Mouse (Mus musculus): ENCODE data around the gene Prkcb. TPM values are rescaled to one million over a fixed set of nuclear protein-coding genes. Genes with fewer than 3 reads are reported as not detected.

The Prkcb gene
- polyA plus RNA-seq, 1 experiment from 2014 or later = 148 TPM

- H3K4me1 ChIP-seq (ENCODE audit: control insufficient read depth, insufficient read depth, low read length) = peaks cover 9% of the 10 kb centered on the region; the same call in 1 of the 2 replicates
- no peak for ATAC-seq
- no peaks in the 10 kb centered on the region for H3K27me3 ChIP-seq (ENCODE audit: control insufficient read depth, insufficient read depth, low read depth, low read length)
- no peak overlapping the region for H3K4me3 ChIP-seq (ENCODE audit: low read depth, low read length)
- no peaks in the 10 kb centered on the region for H3K36me3 ChIP-seq (ENCODE audit: control insufficient read depth, insufficient read depth, low read length)
- no peaks in the 10 kb centered on the region for H3K9me3 ChIP-seq (replicated peaks; ENCODE audit: control insufficient read depth, low read length, poor library complexity, severe bottlenecking)
- no peak overlapping the region for H3K4me2 ChIP-seq (ENCODE audit: low read length)
- 64% methylated on average over 7 of the region's 7 CpGs for whole genome bisulfite sequencing
- no peak overlapping the region for H3K9ac ChIP-seq (ENCODE audit: low read depth, low read length)
- no peak overlapping the region for H3K27ac ChIP-seq (ENCODE audit: low read length)
Observed at GRCm38 (mm10) chr7:122344656-122345055, 56.1 kb downstream of the Prkcb start.

- no peak for ATAC-seq
- Histone ChIP-seq H3K4me3 (ENCODE audit: low read depth, low read length) (no peak overlapping the region), H3K9me3 (replicated peaks; ENCODE audit: control insufficient read depth, low read length, poor library complexity, severe bottlenecking) (no peaks in the 10 kb centered on the region), H3K27me3 (ENCODE audit: control insufficient read depth, insufficient read depth, low read depth, low read length) (no peaks in the 10 kb centered on the region), H3K4me2 (ENCODE audit: low read length) (no peak overlapping the region), H3K27ac (ENCODE audit: low read length) (no peak overlapping the region), H3K9ac (ENCODE audit: low read depth, low read length) (no peak overlapping the region), H3K36me3 (ENCODE audit: control insufficient read depth, insufficient read depth, low read length) (no peaks in the 10 kb centered on the region), H3K4me1 (ENCODE audit: control insufficient read depth, insufficient read depth, low read length) (peaks cover 9% of the 10 kb centered on the region; the same call in 1 of the 2 replicates)
- WGBS = 66% methylated on average over 14 of the region's 14 CpGs
Observed at GRCm38 (mm10) chr7:122346251-122347242, 58.0 kb downstream of the Prkcb start.

- no peak overlapping the region for H3K4me2 ChIP-seq (ENCODE audit: low read length)
- no peak for ATAC-seq
- no peak overlapping the region for H3K9ac ChIP-seq (ENCODE audit: low read depth, low read length)
- no peak overlapping the region for H3K4me3 ChIP-seq (ENCODE audit: low read depth, low read length)
- H3K36me3 ChIP-seq (ENCODE audit: control insufficient read depth, insufficient read depth, low read length) = no peaks in the 10 kb centered on the region
- H3K4me1 ChIP-seq (ENCODE audit: control insufficient read depth, insufficient read depth, low read length) = peaks cover 5% of the 10 kb centered on the region; the same call in 1 of the 2 replicates
- no peak overlapping the region for H3K27ac ChIP-seq (ENCODE audit: low read length)
- 78% methylated on average over 3 of the region's 3 CpGs for WGBS
- no peaks in the 10 kb centered on the region for H3K9me3 ChIP-seq (replicated peaks; ENCODE audit: control insufficient read depth, low read length, poor library complexity, severe bottlenecking)
- H3K27me3 ChIP-seq (ENCODE audit: control insufficient read depth, insufficient read depth, low read depth, low read length) = no peaks in the 10 kb centered on the region
Observed at GRCm38 (mm10) chr7:122347433-122347832, 58.9 kb downstream of the Prkcb start.

GRCm38 (mm10) chr7:122349961-122350360, 61.4 kb downstream of the Prkcb start:
- 92% methylated on average over 5 of the region's 5 CpGs for WGBS
- Histone ChIP-seq H3K9ac (ENCODE audit: low read depth, low read length) (no peak overlapping the region), H3K27me3 (ENCODE audit: control insufficient read depth, insufficient read depth, low read depth, low read length) (no peaks in the 10 kb centered on the region), H3K36me3 (ENCODE audit: control insufficient read depth, insufficient read depth, low read length) (no peaks in the 10 kb centered on the region), H3K4me1 (ENCODE audit: control insufficient read depth, insufficient read depth, low read length) (peaks cover 4% of the 10 kb centered on the region; the same call in 1 of the 2 replicates), H3K4me2 (ENCODE audit: low read length) (no peak overlapping the region), H3K9me3 (replicated peaks; ENCODE audit: control insufficient read depth, low read length, poor library complexity, severe bottlenecking) (no peaks in the 10 kb centered on the region), H3K27ac (ENCODE audit: low read length) (no peak overlapping the region), H3K4me3 (ENCODE audit: low read depth, low read length) (no peak overlapping the region)
- no peak for ATAC-seq

GRCm38 (mm10) chr7:122350741-122351140, 62.2 kb downstream of the Prkcb start:
- Histone ChIP-seq H3K27ac (ENCODE audit: low read length) (no peak overlapping the region), H3K9me3 (replicated peaks; ENCODE audit: control insufficient read depth, low read length, poor library complexity, severe bottlenecking) (no peaks in the 10 kb centered on the region), H3K27me3 (ENCODE audit: control insufficient read depth, insufficient read depth, low read depth, low read length) (no peaks in the 10 kb centered on the region), H3K4me1 (ENCODE audit: control insufficient read depth, insufficient read depth, low read length) (peaks cover 4% of the 10 kb centered on the region; the same call in 1 of the 2 replicates), H3K4me3 (ENCODE audit: low read depth, low read length) (no peak overlapping the region), H3K36me3 (ENCODE audit: control insufficient read depth, insufficient read depth, low read length) (no peaks in the 10 kb centered on the region), H3K4me2 (ENCODE audit: low read length) (no peak overlapping the region), H3K9ac (ENCODE audit: low read depth, low read length) (no peak overlapping the region)
- WGBS = 87% methylated on average over 2 of the region's 2 CpGs
- no peak for ATAC-seq

- H3K27me3 ChIP-seq (ENCODE audit: control insufficient read depth, insufficient read depth, low read depth, low read length) = no peaks in the 10 kb centered on the region
- ATAC-seq = no peak
- no peak overlapping the region for H3K4me3 ChIP-seq (ENCODE audit: low read depth, low read length)
- 88% methylated on average over 4 of the region's 4 CpGs for WGBS
- no peak overlapping the region for H3K4me2 ChIP-seq (ENCODE audit: low read length)
- H3K36me3 ChIP-seq (ENCODE audit: control insufficient read depth, insufficient read depth, low read length) = no peaks in the 10 kb centered on the region
- no peaks in the 10 kb centered on the region for H3K9me3 ChIP-seq (replicated peaks; ENCODE audit: control insufficient read depth, low read length, poor library complexity, severe bottlenecking)
- H3K9ac ChIP-seq (ENCODE audit: low read depth, low read length) = no peak overlapping the region
- no peak overlapping the region for H3K27ac ChIP-seq (ENCODE audit: low read length)
- H3K4me1 ChIP-seq (ENCODE audit: control insufficient read depth, insufficient read depth, low read length) = peaks cover 2% of the 10 kb centered on the region; the same call in 1 of the 2 replicates
Observed at GRCm38 (mm10) chr7:122351816-122352215, 63.3 kb downstream of the Prkcb start.

GRCm38 (mm10) chr7:122352566-122353277, 64.2 kb downstream of the Prkcb start:
- peaks cover 2% of the 10 kb centered on the region; the same call in 1 of the 2 replicates for H3K4me1 ChIP-seq (ENCODE audit: control insufficient read depth, insufficient read depth, low read length)
- H3K9ac ChIP-seq (ENCODE audit: low read depth, low read length) = no peak overlapping the region; the same call in 1 of the 2 replicates
- peak overlapping the region; percentile 13; the same call in 1 of the 2 replicates for H3K27ac ChIP-seq (ENCODE audit: low read length)
- no peaks in the 10 kb centered on the region for H3K36me3 ChIP-seq (ENCODE audit: control insufficient read depth, insufficient read depth, low read length)
- no peak overlapping the region for H3K4me2 ChIP-seq (ENCODE audit: low read length)
- no peaks in the 10 kb centered on the region for H3K27me3 ChIP-seq (ENCODE audit: control insufficient read depth, insufficient read depth, low read depth, low read length)
- WGBS = 32% methylated on average over 12 of the region's 12 CpGs
- no peak overlapping the region for H3K4me3 ChIP-seq (ENCODE audit: low read depth, low read length)
- peak; percentile 48; the same call in 1 of the 2 replicates for ATAC-seq
- H3K9me3 ChIP-seq (replicated peaks; ENCODE audit: control insufficient read depth, low read length, poor library complexity, severe bottlenecking) = no peaks in the 10 kb centered on the region

GRCm38 (mm10) chr7:122353329-122353728, 64.8 kb downstream of the Prkcb start:
- no peaks in the 10 kb centered on the region for H3K27me3 ChIP-seq (ENCODE audit: control insufficient read depth, insufficient read depth, low read depth, low read length)
- H3K9ac ChIP-seq (ENCODE audit: low read depth, low read length) = no peak overlapping the region
- H3K27ac ChIP-seq (ENCODE audit: low read length) = no peak overlapping the region
- ATAC-seq = no peak
- no peak overlapping the region for H3K4me3 ChIP-seq (ENCODE audit: low read depth, low read length)
- no peaks in the 10 kb centered on the region for H3K9me3 ChIP-seq (replicated peaks; ENCODE audit: control insufficient read depth, low read length, poor library complexity, severe bottlenecking)
- no peaks in the 10 kb centered on the region for H3K36me3 ChIP-seq (ENCODE audit: control insufficient read depth, insufficient read depth, low read length)
- H3K4me2 ChIP-seq (ENCODE audit: low read length) = no peak overlapping the region
- 71% methylated on average over 4 of the region's 4 CpGs for WGBS
- H3K4me1 ChIP-seq (ENCODE audit: control insufficient read depth, insufficient read depth, low read length) = peaks cover 2% of the 10 kb centered on the region; the same call in 1 of the 2 replicates

All from midbrain, embryonic 16.5 days (tissue).